Mouse (Mus musculus) stomach, postnatal 0 days (tissue): ENCODE results near the gene Nln.

ENCODE experiments used
- CTCF ChIP-seq: IDR thresholded peaks from 2 replicates; pipeline ENCODE4 v1.5.1; 2016; ENCODE audit warnings: antibody characterized with exemption, low read depth, mild to moderate bottlenecking, moderate library complexity
- EP300 ChIP-seq: optimal IDR thresholded peaks from 2 replicates; pipeline ENCODE3; 2016; ENCODE audit warnings: antibody characterized with exemption

DNA sequence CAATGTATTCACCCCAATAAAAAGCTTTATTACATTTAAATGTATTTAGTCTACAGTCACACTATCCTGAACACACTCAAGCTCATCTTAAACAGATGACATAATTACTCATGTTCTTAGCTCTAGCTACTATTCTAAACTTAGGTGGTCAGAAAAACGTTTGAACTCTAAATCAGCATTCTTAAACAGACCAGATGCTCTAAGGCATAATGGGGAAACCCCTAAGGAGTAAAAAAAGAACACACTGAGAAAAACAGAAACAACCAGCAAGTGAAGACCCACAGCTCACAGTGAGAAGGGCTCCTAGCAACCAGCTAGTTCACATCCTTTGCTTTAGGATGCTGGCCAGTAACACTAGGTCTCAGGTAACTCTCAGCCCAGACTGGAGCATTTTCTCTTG, 17.7 kb downstream of the Nln start:
- TF ChIP-seq CTCF (no peak), EP300 (no peak)
